In genomic region chr6:111054001-111054975, GRCm38 (mm10) we compare ENCODE assay signal across 13 mouse cellular contexts.
DNase-seq lines count a peak whose midpoint lies in the region; ATAC-seq lines count a peak whose summit lies in the region.
"Had no signal": no experiment of that assay in that cellular context is flagged by ENCODE, and none has a peak within 500 bp of the region (broad histone marks: within the 10 kb centered on the region; RNA-seq: fewer than 3 reads in every experiment).

No protein-coding gene starts in this region.

- H3K9ac ChIP-seq in embryonic facial prominence, embryonic 14.5 days (ENCODE audit: low read depth, low read length): no peak overlapping the region
- no peak overlapping the region for H3K9ac ChIP-seq in kidney, embryonic 16.5 days (replicated peaks; ENCODE audit: low read length)
- H3K9ac ChIP-seq: liver, embryonic 14.5 days had no signal

- H3K4me2 ChIP-seq in embryonic facial prominence, embryonic 14.5 days (ENCODE audit: low read depth, low read length): no peak overlapping the region
- H3K4me2 ChIP-seq in kidney, embryonic 16.5 days (replicated peaks; ENCODE audit: low read depth, low read length): no peak overlapping the region

- peak; percentile 5 for DNase-seq in embryonic facial prominence, embryonic 14.5 days (ENCODE audit: low spot score)
- no peak for DNase-seq in embryonic facial prominence, embryonic 10.5 days (ENCODE audit: low spot score)
- DNase-seq in right cerebral cortex, adult 18-20 months: peak; percentile 71
- DNase-seq in right cerebral cortex, postnatal 4 days: no peak
- DNase-seq in left cerebral cortex, postnatal 10 days (ENCODE audit: extremely low spot score in 1 of 2, low spot score in 2 of 2): peak; percentile 11 to 14
- DNase-seq in cerebellum, adult 9-11 months: no peak
- DNase-seq: cerebellum, postnatal 25 days; lung, postnatal 36 days; thymus, postnatal 14 days had no signal

- H3K36me3 ChIP-seq in embryonic facial prominence, embryonic 14.5 days (ENCODE audit: control insufficient read depth, insufficient read depth, low read length): no peaks in the 10 kb centered on the region
- no peaks in the 10 kb centered on the region for H3K36me3 ChIP-seq in embryonic facial prominence, embryonic 10.5 days (replicated peaks)
- no peaks in the 10 kb centered on the region for H3K36me3 ChIP-seq in kidney, embryonic 16.5 days (ENCODE audit: insufficient read depth, low read length)

- H3K27me3 ChIP-seq in embryonic facial prominence, embryonic 14.5 days (replicated peaks; ENCODE audit: control insufficient read depth, insufficient read depth, low read length): no peaks in the 10 kb centered on the region
- H3K27me3 ChIP-seq in embryonic facial prominence, embryonic 10.5 days (replicated peaks; ENCODE audit: low read depth, poor library complexity, severe bottlenecking): no peaks in the 10 kb centered on the region
- H3K27me3 ChIP-seq in kidney, embryonic 16.5 days (ENCODE audit: insufficient read depth, low read length): no peaks in the 10 kb centered on the region

- H3K27ac ChIP-seq in embryonic facial prominence, embryonic 14.5 days (replicated peaks; ENCODE audit: low read depth, low read length): no peak overlapping the region
- H3K27ac ChIP-seq in embryonic facial prominence, embryonic 10.5 days (replicated peaks): no peak overlapping the region
- no peak overlapping the region for H3K27ac ChIP-seq in kidney, embryonic 16.5 days (ENCODE audit: low read length)
- H3K27ac ChIP-seq: liver, embryonic 14.5 days had no signal

- intact Hi-C loops in left cerebral cortex, postnatal 10 days (cut with DNase I): no loop called here

- WGBS in embryonic facial prominence, embryonic 14.5 days: 65% methylated on average over 7 of the region's 7 CpGs
- 81% methylated on average over 7 of the region's 7 CpGs for WGBS in embryonic facial prominence, embryonic 10.5 days
- WGBS in kidney, embryonic 16.5 days: 74% methylated on average over 7 of the region's 7 CpGs

- H3K4me3 ChIP-seq in embryonic facial prominence, embryonic 14.5 days (ENCODE audit: low read depth, low read length): no peak overlapping the region
- no peak overlapping the region for H3K4me3 ChIP-seq in embryonic facial prominence, embryonic 10.5 days
- no peak overlapping the region for H3K4me3 ChIP-seq in kidney, embryonic 16.5 days (ENCODE audit: low read length)

- no peaks in the 10 kb centered on the region for H3K4me1 ChIP-seq in embryonic facial prominence, embryonic 14.5 days (ENCODE audit: control insufficient read depth, insufficient read depth, low read length)
- H3K4me1 ChIP-seq in embryonic facial prominence, embryonic 10.5 days: no peaks in the 10 kb centered on the region
- H3K4me1 ChIP-seq in kidney, embryonic 16.5 days (ENCODE audit: insufficient read depth, low read length): no peaks in the 10 kb centered on the region

- H3K9me3 ChIP-seq in embryonic facial prominence, embryonic 14.5 days (ENCODE audit: control insufficient read depth, low read length): no peaks in the 10 kb centered on the region
- no peaks in the 10 kb centered on the region for H3K9me3 ChIP-seq in embryonic facial prominence, embryonic 10.5 days
- H3K9me3 ChIP-seq in kidney, embryonic 16.5 days (ENCODE audit: low read length): no peaks in the 10 kb centered on the region

- no peak for ATAC-seq in embryonic facial prominence, embryonic 14.5 days (ENCODE audit: low read depth)
- no peak for ATAC-seq in kidney, embryonic 16.5 days (ENCODE audit: low FRiP score, low TSS enrichment)
- ATAC-seq in megakaryocyte progenitor cell, adult 5-6 weeks (replicated peaks; ENCODE audit: poor library complexity): no peak
- ATAC-seq: intestine, embryonic 16.5 days had no signal

Comparison
In these comparisons a context has a peak if more than half of its experiments do, and no peak if none do; other contexts are left out.
1. DNase-seq: peak in embryonic facial prominence, embryonic 14.5 days (single experiment), right cerebral cortex, adult 18-20 months (single experiment) and left cerebral cortex, postnatal 10 days (2 of 2); none in embryonic facial prominence, embryonic 10.5 days (single experiment), right cerebral cortex, postnatal 4 days (single experiment) and cerebellum, adult 9-11 months (single experiment).